Mouse (Mus musculus) adrenal gland, postnatal 10 days (tissue): ENCODE results near the gene Cryga. TPM values are rescaled to one million over a fixed set of nuclear protein-coding genes. Genes with fewer than 3 reads are reported as not detected.
A peak's percentile ranks its signal among the peaks of the same experiment; 100 is the strongest.
"Not testable (repeated sequence)": the region's sequence is repeated elsewhere in the genome, so short reads cannot be mapped to it uniquely, and the experiment has no call there.

Experiments
- DNase-seq: peaks from one replicate; pipeline ENCODE4 v3.0.0; 2021; ENCODE audit warnings: mixed read lengths
- total RNA-seq, 2 experiments: library from RNA; stranded (reverse); gene quantifications; 2 replicates each; pipeline ENCODE4 v1.2.3; 2021

The Cryga gene
- total RNA-seq, 2 experiments from 2014 or later = not detected

- peak; percentile 67 for DNase-seq
Observed at GRCm38 (mm10) chr1:65090370-65090769, 12.8 kb downstream of the Cryga start.

GRCm38 (mm10) chr1:65088567-65089356 is 14.4 kb downstream of the Cryga start:
- no peak for DNase-seq

- DNase-seq = no peak
Observed at GRCm38 (mm10) chr1:65082188-65082587, 21.0 kb downstream of the Cryga start, which contains the start of gene Crygb. Gene Crygb, minus strand, starts transcription at chr1:65082288.

GRCm38 (mm10) chr1:65075607-65076006 is 27.6 kb downstream of the Cryga start:
- no peak for DNase-seq

GRCm38 (mm10) chr1:65073589-65073988 is 29.6 kb downstream of the Cryga start, which contains the start of gene Crygc:
Gene Crygc, minus strand, starts transcription at chr1:65073689.
- DNase-seq = no peak

GRCm38 (mm10) chr1:65067842-65068241 is 35.3 kb downstream of the Cryga start:
- no peak for DNase-seq

GRCm38 (mm10) chr1:65064201-65064600 is 39.0 kb downstream of the Cryga start:
- DNase-seq = no peak

GRCm38 (mm10) chr1:65063352-65063751 is 39.8 kb downstream of the Cryga start, which contains the start of gene Crygd:
Gene Crygd, minus strand, starts transcription at chr1:65063452.
- DNase-seq = no peak

- DNase-seq = no peak
Observed at GRCm38 (mm10) chr1:65052140-65052539, 51.0 kb downstream of the Cryga start.

- DNase-seq = no peak
Observed at GRCm38 (mm10) chr1:65051696-65052095, 51.5 kb downstream of the Cryga start.

GRCm38 (mm10) chr1:65050952-65051351 is 52.2 kb downstream of the Cryga start, which contains the start of gene Cryge:
Gene Cryge, minus strand, starts transcription at chr1:65051149.
- not testable (repeated sequence) for DNase-seq

Other genes starting within 250 kb of the Cryga start
- gene Plekhm3, start 146.5 kb downstream of the Cryga start, total RNA-seq = 10 to 100 TPM; 16.2 to 22.5 TPM
- gene Akr1cl, start 70.6 kb downstream of the Cryga start, total RNA-seq = 100 to 1,000 TPM; 263 to 490 TPM
- not detected for gene Cryge, start 52.2 kb downstream of the Cryga start, total RNA-seq
- gene Crygd, start 39.9 kb downstream of the Cryga start, total RNA-seq = not detected
- gene Crygc, start 29.7 kb downstream of the Cryga start, total RNA-seq = not detected
- not detected for gene Crygb, start 21.1 kb downstream of the Cryga start, total RNA-seq
- not detected for gene Gm28845, start 16.2 kb upstream of the Cryga start, total RNA-seq
- under 1 TPM; 0.24 to 0.36 TPM for gene D630023F18Rik, start 19.8 kb upstream of the Cryga start, total RNA-seq
- gene Idh1, start 83.1 kb upstream of the Cryga start, total RNA-seq = 100 to 1,000 TPM; 272 to 322 TPM
- gene Pikfyve, start 83.3 kb upstream of the Cryga start, total RNA-seq = 10 to 100 TPM; 22.8 to 26.2 TPM
- not detected for gene Pth2r, start 178.7 kb upstream of the Cryga start, total RNA-seq